Mouse (Mus musculus) splenic B cell, adult 2 months (primary cell): ENCODE results near the gene Nkiras2.
A peak's percentile ranks its signal among the peaks of the same experiment; 100 is the strongest.
"Not testable (repeated sequence)": the region's sequence is repeated elsewhere in the genome, so short reads cannot be mapped to it uniquely, and the experiment has no call there.

Experiments
- DNase-seq: peaks from one replicate; pipeline ENCODE4 v3.0.0-alpha.2; 2011; ENCODE audit warnings: low read depth, low spot score
- H3K27me3 ChIP-seq: 2 replicates; pipeline ENCODE4 v1.6.1; 2012; ENCODE audit warnings: mild to moderate bottlenecking, low read length, moderate library complexity, mixed read lengths; ENCODE audit not compliant: control insufficient read depth, poor library complexity, insufficient read depth, severe bottlenecking
- H3K36me3 ChIP-seq: 2 replicates; pipeline ENCODE4 v1.6.1; 2012; ENCODE audit warnings: mild to moderate bottlenecking, low read length, moderate library complexity, mixed read lengths; ENCODE audit not compliant: control insufficient read depth, poor library complexity, insufficient read depth, severe bottlenecking

Nkiras2 gene

GRCm38 (mm10) chr11:100634530-100634929 lies 15.5 kb downstream of the Nkiras2 start:
- DNase-seq = no peak
- Histone ChIP-seq H3K27me3 (no peaks in the 10 kb centered on the region), H3K36me3 (no peaks in the 10 kb centered on the region)

- DNase-seq = peak; percentile 59
- peaks cover 2% of the 10 kb centered on the region; the same call in 1 of the 2 replicates for H3K27me3 ChIP-seq
- no peaks in the 10 kb centered on the region for H3K36me3 ChIP-seq
Observed at GRCm38 (mm10) chr11:100640159-100640906, 21.3 kb downstream of the Nkiras2 start.

GRCm38 (mm10) chr11:100643612-100644575 lies 24.9 kb downstream of the Nkiras2 start:
- peaks cover 2% of the 10 kb centered on the region; the same call in 1 of the 2 replicates for H3K27me3 ChIP-seq
- DNase-seq = no peak
- no peaks in the 10 kb centered on the region for H3K36me3 ChIP-seq

- Histone ChIP-seq H3K27me3 (no peaks in the 10 kb centered on the region), H3K36me3 (no peaks in the 10 kb centered on the region)
- peak; percentile 71 for DNase-seq
Observed at GRCm38 (mm10) chr11:100646265-100646664, 27.2 kb downstream of the Nkiras2 start.

GRCm38 (mm10) chr11:100648405-100648804 lies 29.4 kb downstream of the Nkiras2 start:
- H3K27me3 ChIP-seq = no peaks in the 10 kb centered on the region
- no peak for DNase-seq
- H3K36me3 ChIP-seq = no peaks in the 10 kb centered on the region

- Histone ChIP-seq H3K27me3 (no peaks in the 10 kb centered on the region), H3K36me3 (no peaks in the 10 kb centered on the region)
- DNase-seq = no peak
Observed at GRCm38 (mm10) chr11:100651205-100651604, 32.2 kb downstream of the Nkiras2 start.

GRCm38 (mm10) chr11:100651748-100652147 lies 32.7 kb downstream of the Nkiras2 start:
- Histone ChIP-seq H3K36me3 (no peaks in the 10 kb centered on the region), H3K27me3 (no peaks in the 10 kb centered on the region)
- DNase-seq = no peak

- not testable (repeated sequence) for H3K36me3 ChIP-seq, H3K27me3 ChIP-seq
- peak; percentile 19 for DNase-seq
Observed at GRCm38 (mm10) chr11:100655589-100655988, 36.5 kb downstream of the Nkiras2 start.

- Histone ChIP-seq H3K27me3 (no peaks in the 10 kb centered on the region), H3K36me3 (no peaks in the 10 kb centered on the region)
- no peak for DNase-seq
Observed at GRCm38 (mm10) chr11:100656458-100656857, 37.4 kb downstream of the Nkiras2 start.

- no peak for DNase-seq
- H3K27me3 ChIP-seq = no peaks in the 10 kb centered on the region
- no peaks in the 10 kb centered on the region for H3K36me3 ChIP-seq
Observed at GRCm38 (mm10) chr11:100659806-100660205, 40.8 kb downstream of the Nkiras2 start.

- DNase-seq = no peak
- no peaks in the 10 kb centered on the region for H3K36me3 ChIP-seq
Observed at GRCm38 (mm10) chr11:100671049-100671448, 52.0 kb downstream of the Nkiras2 start.

GRCm38 (mm10) chr11:100671956-100672355 lies 52.9 kb downstream of the Nkiras2 start:
- DNase-seq = no peak
- Histone ChIP-seq H3K27me3 (no peaks in the 10 kb centered on the region), H3K36me3 (no peaks in the 10 kb centered on the region)

More at GRCm38 (mm10) chr11:100671049-100671448, 52.0 kb downstream of the Nkiras2 start:
- no peaks in the 10 kb centered on the region for H3K27me3 ChIP-seq

- H3K36me3 ChIP-seq = no peaks in the 10 kb centered on the region
- DNase-seq = no peak
- H3K27me3 ChIP-seq = no peaks in the 10 kb centered on the region
Observed at GRCm38 (mm10) chr11:100673169-100673568, 54.1 kb downstream of the Nkiras2 start.
